Mouse (Mus musculus): ENCODE measurements around the gene Ubl7. TPM values are rescaled to one million over a fixed set of nuclear protein-coding genes. Genes with fewer than 3 reads are reported as not detected.

Ubl7 gene
- polyA plus RNA-seq (2014; fragmentation: Nextera tagmentation; extraction: Ambion mirVana), result 93.1 and 101 TPM in 2 replicates

DNA sequence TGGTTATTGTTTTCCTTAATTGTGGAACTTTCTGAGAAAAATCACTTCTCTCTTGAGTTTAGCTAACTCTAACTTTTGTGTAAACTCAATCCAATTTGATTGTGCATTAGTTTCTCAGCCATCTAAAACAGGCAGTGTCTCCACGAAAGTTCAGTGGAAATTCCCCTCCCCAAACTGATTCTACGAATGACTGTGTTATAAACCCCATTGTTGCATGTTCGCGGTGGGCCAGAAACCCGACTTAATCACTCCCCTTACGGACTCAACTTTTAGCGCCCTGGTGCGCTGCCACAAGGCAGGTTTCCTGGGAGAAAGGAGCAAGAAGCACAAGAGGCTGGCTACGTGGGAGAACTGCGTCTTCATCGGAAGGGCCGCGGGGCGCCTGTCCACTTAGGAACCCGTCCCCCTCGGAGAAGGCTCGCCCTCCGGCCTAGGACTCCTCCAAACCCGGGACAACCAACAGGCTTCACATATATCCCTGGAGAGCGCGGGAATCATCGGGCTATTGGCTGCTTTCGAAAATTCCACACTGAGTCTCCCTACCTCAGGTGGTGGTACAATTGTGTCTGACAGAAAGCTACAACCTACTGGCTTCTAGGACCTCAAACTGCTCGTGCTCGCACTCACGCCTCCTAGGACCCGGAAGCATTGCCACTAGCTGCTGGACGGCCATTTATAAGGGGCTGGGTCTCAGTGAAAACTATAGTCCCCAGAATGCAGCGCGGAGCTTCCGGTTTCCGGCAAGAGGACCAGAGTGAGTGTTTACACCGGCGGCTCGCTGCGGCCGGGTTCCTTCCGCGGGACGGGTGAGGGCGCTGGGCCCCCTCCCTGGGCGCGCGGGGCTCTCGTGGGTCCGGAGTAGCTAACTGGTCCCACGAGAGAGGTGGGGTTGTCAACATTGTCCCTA is at the start of gene Ubl7:
Gene Ubl7, plus strand, starts transcription at position 726 of the 907 bp plus-strand sequence.
- peak within 1 kb of the TSS; percentile 89 for H3K27ac ChIP-seq (ENCODE audit: low read length)
- peak within 1 kb of the TSS; percentile 63 for H3K9ac ChIP-seq (replicated peaks; ENCODE audit: low read depth, low read length)
- peak within 1 kb of the TSS; percentile 86 for H3K4me2 ChIP-seq (replicated peaks; ENCODE audit: low read depth, low read length)
- H3K27me3 ChIP-seq (ENCODE audit: control insufficient read depth, insufficient read depth, low read length), result no peaks in the 10 kb centered on the region
- ATAC-seq (ENCODE audit: insufficient number of reproducible peaks, insufficient read depth, low FRiP score, low read depth), result peak; percentile 95
- 1% methylated on average over 47 of the region's 47 CpGs for WGBS
- H3K36me3 ChIP-seq (ENCODE audit: control insufficient read depth, insufficient read depth, low read length), result peaks cover 6% of the 10 kb centered on the region; the same call in 1 of the 2 replicates
- H3K4me1 ChIP-seq (ENCODE audit: control insufficient read depth, insufficient read depth, low read length), result peaks cover 7% of the 10 kb centered on the region; the same call in 1 of the 2 replicates
- no peaks in the 10 kb centered on the region for H3K9me3 ChIP-seq (ENCODE audit: control insufficient read depth, low read depth, low read length)
- peak within 1 kb of the TSS; percentile 74 for H3K4me3 ChIP-seq (ENCODE audit: low read depth, low read length)

DNA sequence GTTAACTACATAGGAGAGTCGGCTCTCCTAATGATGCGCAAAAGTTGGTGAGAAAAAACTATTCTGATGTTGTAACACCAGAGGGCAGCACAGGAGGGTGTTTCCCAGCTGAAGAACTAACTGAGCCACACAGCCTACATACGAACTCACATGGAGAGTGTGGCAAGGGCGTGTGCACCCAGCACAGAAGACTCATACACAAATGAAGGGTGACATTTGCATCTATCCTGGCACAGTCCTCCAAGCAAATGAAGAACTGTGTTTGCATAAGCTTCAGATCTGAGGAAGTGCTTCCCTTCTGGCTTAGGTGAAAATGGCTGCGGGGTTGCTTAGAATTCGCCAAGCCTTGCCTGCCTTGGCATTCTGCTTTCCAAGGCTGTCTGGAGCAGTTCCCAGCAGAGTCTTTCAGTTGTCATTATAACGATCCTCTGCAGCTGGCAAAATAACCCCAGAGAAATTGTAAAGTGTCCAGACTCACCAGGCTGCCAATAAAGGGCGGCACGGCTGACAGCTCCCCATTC is 48.8 kb upstream of the Ubl7 start:
- Histone ChIP-seq H3K4me2 (replicated peaks; ENCODE audit: low read depth, low read length) (no peak overlapping the region), H3K9ac (replicated peaks; ENCODE audit: low read depth, low read length) (no peak overlapping the region), H3K4me1 (ENCODE audit: control insufficient read depth, insufficient read depth, low read length) (no peaks in the 10 kb centered on the region), H3K36me3 (ENCODE audit: control insufficient read depth, insufficient read depth, low read length) (no peaks in the 10 kb centered on the region), H3K9me3 (ENCODE audit: control insufficient read depth, low read depth, low read length) (no peaks in the 10 kb centered on the region), H3K27ac (ENCODE audit: low read length) (no peak overlapping the region), H3K27me3 (ENCODE audit: control insufficient read depth, insufficient read depth, low read length) (no peaks in the 10 kb centered on the region), H3K4me3 (ENCODE audit: low read depth, low read length) (no peak overlapping the region)
- 43% methylated on average over 9 of the region's 9 CpGs for WGBS
- no peak for ATAC-seq (ENCODE audit: insufficient number of reproducible peaks, insufficient read depth, low FRiP score, low read depth)

DNA sequence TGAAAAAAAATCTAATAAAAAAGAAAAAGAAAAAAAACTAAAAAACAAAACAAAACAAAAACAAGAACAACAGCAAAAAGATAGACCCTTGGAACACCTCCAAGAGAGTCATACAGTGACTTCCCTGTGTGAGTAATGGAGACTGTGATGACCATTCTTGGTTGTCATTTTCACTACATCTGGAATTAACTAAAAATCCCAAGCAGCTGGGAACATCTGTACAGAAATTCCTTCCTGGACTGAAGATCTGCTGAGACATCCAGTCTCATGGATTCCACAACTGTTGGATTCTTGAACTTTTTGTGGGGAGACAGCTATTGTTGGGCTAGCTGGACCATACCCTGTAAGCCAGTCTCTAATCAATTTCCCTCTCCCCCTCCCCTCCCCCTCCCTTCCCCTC is 46.4 kb upstream of the Ubl7 start:
- Histone ChIP-seq H3K27ac (ENCODE audit: low read length) (no peak overlapping the region), H3K9ac (replicated peaks; ENCODE audit: low read depth, low read length) (no peak overlapping the region), H3K4me3 (ENCODE audit: low read depth, low read length) (no peak overlapping the region), H3K27me3 (ENCODE audit: control insufficient read depth, insufficient read depth, low read length) (no peaks in the 10 kb centered on the region), H3K4me2 (replicated peaks; ENCODE audit: low read depth, low read length) (no peak overlapping the region), H3K9me3 (ENCODE audit: control insufficient read depth, low read depth, low read length) (no peaks in the 10 kb centered on the region), H3K4me1 (ENCODE audit: control insufficient read depth, insufficient read depth, low read length) (no peaks in the 10 kb centered on the region), H3K36me3 (ENCODE audit: control insufficient read depth, insufficient read depth, low read length) (no peaks in the 10 kb centered on the region)
- ATAC-seq (ENCODE audit: insufficient number of reproducible peaks, insufficient read depth, low FRiP score, low read depth), result no peak

DNA sequence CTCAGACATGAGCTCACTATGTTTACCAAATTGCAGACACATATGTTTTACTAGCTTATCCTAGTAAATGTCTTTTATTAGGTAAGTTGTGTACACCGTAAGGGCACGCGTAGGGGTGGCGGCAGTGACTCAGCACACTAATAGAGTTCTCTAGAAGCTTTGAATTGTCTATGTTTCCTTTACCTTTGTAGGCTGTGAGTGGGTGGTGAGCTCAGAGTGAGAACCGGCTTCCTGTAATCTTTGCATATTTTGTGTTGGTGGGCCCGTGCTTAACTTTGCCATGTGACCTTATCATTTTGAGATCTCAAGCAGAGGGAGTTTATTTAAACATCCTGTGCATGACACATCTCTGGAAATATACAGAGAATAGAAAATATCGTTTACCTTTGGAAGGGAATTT is 44.2 kb upstream of the Ubl7 start:
- H3K4me1 ChIP-seq (ENCODE audit: control insufficient read depth, insufficient read depth, low read length), result no peaks in the 10 kb centered on the region
- no peaks in the 10 kb centered on the region for H3K27me3 ChIP-seq (ENCODE audit: control insufficient read depth, insufficient read depth, low read length)
- 63% methylated on average over 7 of the region's 7 CpGs for WGBS
- H3K36me3 ChIP-seq (ENCODE audit: control insufficient read depth, insufficient read depth, low read length), result no peaks in the 10 kb centered on the region
- ATAC-seq (ENCODE audit: insufficient number of reproducible peaks, insufficient read depth, low FRiP score, low read depth), result no peak
- no peaks in the 10 kb centered on the region for H3K9me3 ChIP-seq (ENCODE audit: control insufficient read depth, low read depth, low read length)
- no peak overlapping the region for H3K4me3 ChIP-seq (ENCODE audit: low read depth, low read length)
- H3K4me2 ChIP-seq (replicated peaks; ENCODE audit: low read depth, low read length), result no peak overlapping the region
- H3K9ac ChIP-seq (replicated peaks; ENCODE audit: low read depth, low read length), result no peak overlapping the region
- no peak overlapping the region for H3K27ac ChIP-seq (ENCODE audit: low read length)

DNA sequence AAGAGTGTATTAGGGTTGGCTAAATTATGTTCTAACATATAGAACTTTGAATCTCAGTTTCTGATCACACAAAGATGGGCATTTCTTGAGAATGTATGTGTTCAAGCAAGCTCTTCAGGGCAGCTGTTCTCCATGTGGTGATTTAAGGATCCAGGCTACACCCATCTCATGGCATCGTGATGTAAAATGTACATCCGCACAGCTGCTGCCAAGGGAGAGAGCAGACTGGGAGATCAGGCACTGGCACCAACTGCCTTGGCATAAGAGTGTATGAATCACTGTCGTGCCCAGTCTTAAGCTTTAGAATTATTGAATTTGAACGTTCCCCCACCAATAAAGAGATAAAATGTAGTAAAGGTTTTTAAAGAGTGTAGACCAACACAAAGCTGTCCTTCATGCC is 43.5 kb upstream of the Ubl7 start:
- H3K4me3 ChIP-seq (ENCODE audit: low read depth, low read length), result no peak overlapping the region
- H3K27ac ChIP-seq (ENCODE audit: low read length), result no peak overlapping the region
- no peak overlapping the region for H3K9ac ChIP-seq (replicated peaks; ENCODE audit: low read depth, low read length)
- no peak overlapping the region for H3K4me2 ChIP-seq (replicated peaks; ENCODE audit: low read depth, low read length)
- H3K4me1 ChIP-seq (ENCODE audit: control insufficient read depth, insufficient read depth, low read length), result no peaks in the 10 kb centered on the region
- H3K9me3 ChIP-seq (ENCODE audit: control insufficient read depth, low read depth, low read length), result no peaks in the 10 kb centered on the region
- H3K27me3 ChIP-seq (ENCODE audit: control insufficient read depth, insufficient read depth, low read length), result no peaks in the 10 kb centered on the region
- WGBS, result 87% methylated on average over 4 of the region's 4 CpGs
- ATAC-seq (ENCODE audit: insufficient number of reproducible peaks, insufficient read depth, low FRiP score, low read depth), result no peak
- no peaks in the 10 kb centered on the region for H3K36me3 ChIP-seq (ENCODE audit: control insufficient read depth, insufficient read depth, low read length)

DNA sequence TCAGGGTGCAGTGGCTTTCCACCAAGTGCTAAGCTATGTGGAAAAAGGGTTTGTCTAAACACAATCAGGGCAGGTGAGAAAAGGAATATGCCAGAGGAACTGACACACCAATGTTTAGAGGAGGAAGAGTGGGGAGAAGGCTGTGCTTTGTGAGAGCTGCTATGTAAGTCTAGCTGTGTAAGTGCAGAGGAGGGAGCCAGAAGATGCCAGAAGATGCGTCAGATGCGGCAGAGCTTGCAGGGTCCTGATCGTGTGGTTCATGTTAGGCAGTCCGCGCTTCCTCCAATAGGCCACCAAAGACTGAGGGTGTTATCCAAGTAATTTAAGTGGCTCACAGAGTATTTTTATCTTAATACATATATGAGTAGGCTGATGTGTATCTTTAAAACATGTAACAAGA is 42.9 kb upstream of the Ubl7 start:
- Histone ChIP-seq H3K9me3 (ENCODE audit: control insufficient read depth, low read depth, low read length) (no peaks in the 10 kb centered on the region), H3K36me3 (ENCODE audit: control insufficient read depth, insufficient read depth, low read length) (no peaks in the 10 kb centered on the region), H3K4me3 (ENCODE audit: low read depth, low read length) (no peak overlapping the region), H3K9ac (replicated peaks; ENCODE audit: low read depth, low read length) (no peak overlapping the region), H3K27me3 (ENCODE audit: control insufficient read depth, insufficient read depth, low read length) (no peaks in the 10 kb centered on the region), H3K4me2 (replicated peaks; ENCODE audit: low read depth, low read length) (no peak overlapping the region), H3K4me1 (ENCODE audit: control insufficient read depth, insufficient read depth, low read length) (no peaks in the 10 kb centered on the region), H3K27ac (ENCODE audit: low read length) (no peak overlapping the region)
- ATAC-seq (ENCODE audit: insufficient number of reproducible peaks, insufficient read depth, low FRiP score, low read depth), result no peak
- 82% methylated on average over 5 of the region's 5 CpGs for WGBS

DNA sequence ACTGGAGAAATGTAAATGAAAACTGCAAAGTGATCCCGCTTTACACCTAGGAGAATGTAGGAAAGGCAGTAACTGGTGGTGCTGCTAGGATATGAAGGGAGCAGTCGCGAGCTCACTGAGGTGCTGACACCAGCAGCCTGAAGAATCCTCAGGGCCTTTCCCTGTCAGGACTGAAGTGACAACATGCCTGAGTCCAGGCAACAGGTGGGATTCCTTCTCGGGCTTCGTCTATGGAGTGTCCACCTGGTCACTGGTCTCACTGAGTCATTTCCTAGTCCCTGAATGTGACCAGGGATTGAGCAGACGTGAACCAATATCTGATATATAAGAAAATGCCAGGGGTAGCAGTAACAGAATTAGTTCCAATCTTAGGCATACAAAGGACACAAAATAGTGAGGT is 42.0 kb upstream of the Ubl7 start:
- no peak overlapping the region for H3K4me2 ChIP-seq (replicated peaks; ENCODE audit: low read depth, low read length)
- 74% methylated on average over 6 of the region's 6 CpGs for WGBS
- no peak for ATAC-seq (ENCODE audit: insufficient number of reproducible peaks, insufficient read depth, low FRiP score, low read depth)
- H3K4me1 ChIP-seq (ENCODE audit: control insufficient read depth, insufficient read depth, low read length), result no peaks in the 10 kb centered on the region
- no peaks in the 10 kb centered on the region for H3K27me3 ChIP-seq (ENCODE audit: control insufficient read depth, insufficient read depth, low read length)
- no peak overlapping the region for H3K27ac ChIP-seq (ENCODE audit: low read length)
- H3K9ac ChIP-seq (replicated peaks; ENCODE audit: low read depth, low read length), result no peak overlapping the region
- H3K4me3 ChIP-seq (ENCODE audit: low read depth, low read length), result no peak overlapping the region
- no peaks in the 10 kb centered on the region for H3K36me3 ChIP-seq (ENCODE audit: control insufficient read depth, insufficient read depth, low read length)
- no peaks in the 10 kb centered on the region for H3K9me3 ChIP-seq (ENCODE audit: control insufficient read depth, low read depth, low read length)

DNA sequence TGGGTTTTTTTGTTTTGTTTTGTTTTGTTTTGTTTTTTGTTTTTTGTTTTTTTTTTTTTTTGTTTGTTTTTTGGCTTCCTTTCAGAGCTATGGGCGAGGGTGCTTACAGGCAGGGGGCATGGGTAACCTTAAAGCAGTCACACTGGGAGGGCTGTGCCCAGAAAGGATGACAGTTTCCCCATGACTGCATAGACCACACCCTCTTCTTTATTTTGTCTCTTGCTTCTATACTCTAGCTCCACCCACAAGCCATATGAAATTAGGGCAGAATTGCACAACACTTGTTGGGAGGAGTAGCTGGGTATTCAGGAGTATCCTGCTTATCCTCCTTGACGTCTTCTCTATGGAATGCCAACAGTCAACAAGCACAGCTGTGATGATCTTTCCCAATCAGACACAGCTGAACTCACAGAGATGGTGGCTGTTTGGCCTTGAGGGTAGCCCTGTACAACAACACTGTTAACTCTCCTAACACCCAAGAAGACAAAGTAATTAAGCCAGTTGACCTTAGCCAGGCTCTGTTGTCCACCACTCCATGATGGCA is 40.4 kb upstream of the Ubl7 start:
- WGBS, result 49% methylated on average over 2 of the region's 2 CpGs
- ATAC-seq (ENCODE audit: insufficient number of reproducible peaks, insufficient read depth, low FRiP score, low read depth), result no peak
- Histone ChIP-seq H3K27me3 (ENCODE audit: control insufficient read depth, insufficient read depth, low read length) (no peaks in the 10 kb centered on the region), H3K9ac (replicated peaks; ENCODE audit: low read depth, low read length) (no peak overlapping the region), H3K36me3 (ENCODE audit: control insufficient read depth, insufficient read depth, low read length) (no peaks in the 10 kb centered on the region), H3K27ac (ENCODE audit: low read length) (no peak overlapping the region), H3K4me1 (ENCODE audit: control insufficient read depth, insufficient read depth, low read length) (no peaks in the 10 kb centered on the region), H3K4me2 (replicated peaks; ENCODE audit: low read depth, low read length) (no peak overlapping the region), H3K9me3 (ENCODE audit: control insufficient read depth, low read depth, low read length) (no peaks in the 10 kb centered on the region), H3K4me3 (ENCODE audit: low read depth, low read length) (no peak overlapping the region)

Measured in stomach, embryonic 14.5 days (tissue).